Mouse (Mus musculus): ENCODE data around the gene Gm10300.
A peak's percentile ranks its signal among the peaks of the same experiment; 100 is the strongest.

Gm10300 gene

GRCm38 (mm10) chr4:132079555-132080275 lies 5.2 kb downstream of the Gm10300 start:
- peak; percentile 69 for DNase-seq

GRCm38 (mm10) chr4:132080492-132080983 lies 6.0 kb downstream of the Gm10300 start:
- DNase-seq: no peak

DNA sequence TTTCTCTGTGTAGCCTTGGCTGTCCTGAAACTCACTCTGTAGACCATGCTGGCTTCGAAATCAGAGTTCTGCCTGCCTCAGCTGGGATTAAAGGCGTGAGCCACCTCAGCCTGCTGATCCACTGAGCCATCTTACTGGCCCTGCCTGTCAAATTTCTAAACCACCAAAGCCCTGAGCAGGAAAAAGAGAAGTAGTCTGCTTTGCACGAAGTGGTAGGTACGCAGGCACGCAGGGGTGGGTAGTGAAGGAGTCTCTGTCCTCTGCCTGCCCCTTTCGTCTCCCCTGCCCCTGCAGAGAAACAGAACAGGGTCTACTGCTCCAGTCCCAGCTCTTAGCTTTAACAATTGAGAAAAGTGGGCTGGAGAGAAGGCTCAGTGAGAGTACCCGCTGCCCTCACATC lies 10.6 kb downstream of the Gm10300 start:
- DNase-seq: no peak

DNA sequence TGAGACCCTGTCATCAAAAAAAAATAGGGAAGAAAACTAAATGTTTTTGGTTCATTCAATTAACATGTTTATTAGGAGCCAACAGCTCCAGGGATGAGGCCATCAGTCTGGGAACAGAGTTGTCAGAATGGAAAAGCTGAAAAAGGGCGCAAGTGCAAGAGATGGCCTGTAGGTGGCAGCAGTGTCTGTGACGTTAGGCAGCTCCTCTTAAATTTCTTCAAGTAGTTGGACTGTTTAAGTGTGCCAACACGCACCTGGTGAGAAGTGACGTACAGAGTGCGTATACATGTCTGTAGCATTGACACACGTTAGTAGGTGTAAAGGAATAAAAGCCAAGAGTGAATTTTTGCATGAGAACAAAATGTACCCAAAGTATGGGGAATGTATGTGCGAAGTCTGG lies 14.4 kb downstream of the Gm10300 start:
- peak; percentile 52 for DNase-seq

GRCm38 (mm10) chr4:132093136-132093535 lies 18.6 kb downstream of the Gm10300 start:
- DNase-seq: no peak

DNA sequence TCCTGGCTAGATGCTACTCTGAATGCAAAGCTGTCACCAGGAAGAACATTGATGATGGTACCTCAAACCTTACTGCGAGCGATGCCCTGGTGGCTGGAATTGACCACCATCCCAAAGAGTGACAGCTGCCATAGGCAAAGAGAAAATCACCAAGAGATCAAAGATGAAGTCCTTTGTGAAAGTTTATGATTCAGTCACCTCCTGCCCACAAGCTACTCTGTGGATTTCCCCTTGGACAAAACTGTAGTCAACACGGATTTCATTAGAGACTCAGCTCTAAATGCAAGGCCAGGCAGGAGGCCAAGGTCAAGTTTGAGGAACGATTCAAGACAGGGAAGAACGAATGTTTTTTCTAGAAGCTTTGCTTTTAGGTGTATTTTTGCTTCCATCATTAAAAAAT lies 19.4 kb downstream of the Gm10300 start:
- no peak for DNase-seq

DNA sequence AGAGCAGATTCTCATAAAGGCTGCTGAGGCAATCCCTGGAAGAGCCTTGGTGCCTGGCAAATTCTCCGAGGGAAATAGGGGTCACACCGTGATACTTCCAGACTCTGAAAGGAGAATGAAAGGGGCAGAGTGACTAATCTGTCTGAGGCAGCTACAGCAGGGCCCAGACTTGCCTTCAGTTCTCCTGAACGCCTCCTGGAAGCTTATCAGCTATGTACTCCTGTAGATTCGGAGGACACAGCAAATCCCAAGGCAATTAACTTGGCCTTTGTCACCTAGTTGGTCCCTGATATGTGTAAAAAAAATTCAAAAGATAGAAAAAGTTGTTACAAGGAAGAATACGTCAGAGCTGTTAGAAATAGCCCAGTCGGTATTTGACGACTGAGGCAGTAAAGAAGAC lies 20.5 kb downstream of the Gm10300 start:
- no peak for DNase-seq

- DNase-seq: no peak
Measured at GRCm38 (mm10) chr4:132099548-132099947, 25.1 kb downstream of the Gm10300 start.

- no peak for DNase-seq
Measured at GRCm38 (mm10) chr4:132101152-132101551, 26.7 kb downstream of the Gm10300 start.

GRCm38 (mm10) chr4:132108221-132108620 lies 33.7 kb downstream of the Gm10300 start:
- DNase-seq: no peak

DNA sequence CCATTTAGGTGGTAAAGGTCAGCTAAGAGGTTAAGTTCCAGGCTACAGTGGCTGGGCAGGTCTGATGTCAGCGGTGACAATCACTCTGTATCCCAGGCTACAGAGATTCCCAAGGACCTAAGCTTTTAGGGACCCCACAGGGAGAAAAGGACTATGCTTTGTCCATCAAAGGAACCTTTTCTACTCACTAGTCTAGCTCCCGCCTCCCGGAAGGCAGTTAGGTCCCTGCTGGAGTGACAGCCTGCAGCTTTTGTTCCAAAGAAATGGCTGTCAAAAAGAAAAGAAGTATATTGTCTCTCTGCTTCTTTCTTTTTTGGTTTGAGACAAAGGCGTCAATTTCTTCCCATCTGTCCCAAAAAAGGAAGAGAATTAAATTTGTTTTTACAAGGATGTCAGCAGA lies 36.7 kb downstream of the Gm10300 start:
- DNase-seq: no peak

DNA sequence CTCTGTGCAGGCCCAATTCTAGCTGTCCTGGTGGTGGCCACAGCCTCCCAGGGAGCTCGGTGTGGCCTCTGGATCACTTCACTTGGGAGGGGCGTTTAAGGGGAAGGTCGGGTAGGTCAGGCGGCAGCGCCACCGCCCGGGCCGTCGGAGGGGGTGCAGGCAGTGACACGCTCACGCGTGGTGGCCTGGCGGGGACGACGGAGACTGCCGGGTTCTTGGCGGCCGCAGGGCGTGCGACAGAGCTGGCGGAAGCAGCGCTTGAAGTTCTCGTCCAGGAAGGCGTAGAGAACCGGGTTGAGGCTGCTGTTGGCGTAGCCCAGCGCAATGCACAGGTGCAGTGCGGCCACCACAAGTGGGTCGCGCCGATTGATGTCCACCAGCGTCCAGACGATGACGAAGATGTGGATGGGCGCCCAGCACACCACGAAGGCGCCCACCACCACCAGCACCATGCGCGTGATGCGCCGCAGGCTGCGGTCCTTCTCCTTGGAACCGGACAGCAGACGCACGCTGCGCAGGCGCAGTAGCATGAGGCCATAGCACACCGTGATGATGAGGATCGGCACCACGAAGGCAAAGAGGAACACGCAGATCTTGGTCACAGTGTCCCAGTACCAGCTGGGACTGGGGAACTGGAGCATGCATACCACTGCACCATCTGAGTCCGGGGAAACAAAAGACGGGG lies 39.1 kb downstream of the Gm10300 start:
- no peak for DNase-seq

DNA sequence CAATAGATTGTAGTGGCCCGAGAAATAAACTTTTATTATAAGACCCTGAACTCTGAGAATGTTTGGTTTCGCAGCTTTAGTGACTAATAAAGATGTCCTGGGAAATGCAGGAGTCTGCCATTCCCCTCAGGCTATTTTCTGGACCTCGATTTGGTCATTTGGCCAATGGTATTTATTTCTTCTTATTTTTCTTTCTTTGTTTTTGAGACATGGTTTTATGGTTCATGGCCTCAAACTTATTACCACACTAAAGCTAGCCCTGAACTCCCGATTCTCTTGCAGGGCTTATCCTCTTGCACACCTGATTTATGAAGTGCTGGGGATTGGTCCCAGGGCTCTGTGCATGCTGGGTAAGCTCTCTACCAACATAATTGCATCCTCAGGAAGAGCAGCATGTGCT lies 41.8 kb downstream of the Gm10300 start:
- DNase-seq: no peak

DNA sequence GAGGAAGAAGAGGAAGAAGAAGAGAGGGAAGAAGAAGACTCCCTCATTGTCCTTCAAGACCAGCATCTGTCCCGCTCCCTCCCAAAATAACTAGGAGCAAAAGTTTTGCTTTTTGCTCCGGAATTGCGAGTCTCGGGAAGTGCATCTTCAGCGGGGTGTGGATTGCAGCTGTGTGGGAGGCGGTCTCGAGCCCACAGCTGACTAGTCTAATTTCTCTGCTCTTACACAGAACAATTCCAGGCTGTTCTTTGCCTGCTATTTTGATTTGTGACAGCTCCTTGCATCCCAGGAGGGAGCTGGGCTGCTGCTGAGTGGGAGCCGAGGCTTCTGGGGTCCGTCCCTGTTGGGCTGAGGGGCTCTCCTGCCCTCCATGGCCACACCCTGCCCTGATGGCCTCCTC lies 45.1 kb downstream of the Gm10300 start:
- DNase-seq: peak; percentile 68

GRCm38 (mm10) chr4:132121674-132122073 lies 47.2 kb downstream of the Gm10300 start:
- DNase-seq: no peak

DNA sequence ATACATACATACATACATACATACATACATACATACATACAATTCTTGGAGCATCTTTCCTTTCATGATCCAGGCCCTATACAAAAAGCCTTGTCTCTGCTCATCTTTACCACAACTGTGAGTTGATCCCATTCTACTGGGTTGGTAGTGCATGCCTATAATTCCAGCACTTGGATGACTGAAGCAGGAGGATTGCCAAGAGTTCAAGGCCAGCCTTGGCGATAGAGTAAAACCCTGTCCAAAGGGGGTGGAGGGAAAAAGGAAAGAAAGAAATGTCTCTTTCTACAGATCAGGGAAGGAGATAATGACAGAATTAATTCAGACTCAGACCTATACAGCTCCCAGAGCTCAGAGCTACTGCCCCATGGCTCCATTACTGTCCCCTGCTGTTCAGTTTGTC lies 48.7 kb downstream of the Gm10300 start:
- no peak for DNase-seq
